Mouse (Mus musculus) CH12.LX (cell line): Measurements from ENCODE around the gene Agrp.

ENCODE experiments used
- CTCF ChIP-seq, 2 experiments: IDR thresholded peaks in 1 of 2; conservative IDR thresholded peaks in 1 of 2; 2 replicates each; pipeline ENCODE4 v1.5.1; 2011 to 2012; ENCODE audit warnings: low read depth in 2 of 2, low read length in 2 of 2, improper control_type of control experiment in 1 of 2, inconsistent platforms in 1 of 2, mild to moderate bottlenecking in 1 of 2, moderate library complexity in 1 of 2
- HCFC1 ChIP-seq: IDR thresholded peaks from 2 replicates; pipeline ENCODE4 v1.6.1; 2012; ENCODE audit warnings: low read depth, mild to moderate bottlenecking, inconsistent platforms, low read length, improper control_type of control experiment
- MAX ChIP-seq: IDR thresholded peaks from 2 replicates; pipeline ENCODE4 v1.6.1; 2011; ENCODE audit warnings: low read length, improper control_type of control experiment
- MEF2A ChIP-seq: IDR thresholded peaks from 2 replicates; pipeline ENCODE4 v1.6.1; 2014; ENCODE audit warnings: low read depth, mild to moderate bottlenecking, inconsistent platforms, low read length, improper control_type of control experiment, borderline replicate concordance
- MXI1 ChIP-seq: IDR thresholded peaks from 2 replicates; pipeline ENCODE4 v1.6.1; 2011; ENCODE audit warnings: mild to moderate bottlenecking, low read depth, low read length, improper control_type of control experiment
- POLR2A ChIP-seq: IDR thresholded peaks from 2 replicates; pipeline ENCODE4 v1.6.1; 2011; ENCODE audit warnings: low read depth, mild to moderate bottlenecking, improper control_type of control experiment, low read length
- TBP ChIP-seq: conservative IDR thresholded peaks from 2 replicates; pipeline ENCODE4 v1.6.1; 2011; ENCODE audit warnings: low read depth, low read length, improper control_type of control experiment
- USF1 ChIP-seq: IDR thresholded peaks from 2 replicates; pipeline ENCODE4 v1.6.1; 2014; ENCODE audit warnings: low read depth, mild to moderate bottlenecking, inconsistent platforms, low read length, improper control_type of control experiment
- ZC3H11A ChIP-seq: IDR thresholded peaks from 2 replicates; pipeline ENCODE4 v1.6.1; 2012; ENCODE audit warnings: low read depth, mild to moderate bottlenecking, inconsistent platforms, low read length, improper control_type of control experiment
- ZMIZ1 ChIP-seq: IDR thresholded peaks from 2 replicates; pipeline ENCODE4 v1.6.1; 2012; ENCODE audit warnings: low read depth, mild to moderate bottlenecking, inconsistent platforms, low read length, improper control_type of control experiment
- ZNF384 ChIP-seq: IDR thresholded peaks from 2 replicates; pipeline ENCODE4 v1.6.1; 2012; ENCODE audit warnings: low read depth, low read length, improper control_type of control experiment, inconsistent platforms

DNA sequence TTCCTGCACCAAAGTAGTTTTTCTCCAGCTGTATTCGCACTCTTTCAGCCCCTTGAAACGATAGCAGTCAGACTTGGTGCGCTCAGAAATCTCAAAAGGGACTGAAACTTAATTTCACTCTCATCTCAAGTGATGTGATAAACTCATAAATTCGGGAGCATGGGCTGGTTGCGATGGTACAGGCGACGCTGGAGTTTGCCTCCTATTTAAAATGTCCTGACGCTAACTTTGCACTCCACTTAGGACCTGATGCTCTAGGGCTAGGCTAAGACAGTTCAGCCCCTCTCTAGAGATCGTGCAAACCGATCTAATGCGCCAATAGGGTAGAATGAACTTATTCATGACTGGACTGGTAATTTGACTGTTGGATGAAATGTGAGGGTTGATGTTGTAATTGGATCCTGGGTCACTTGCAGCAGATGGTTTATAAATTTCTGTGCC is 428 bp upstream of the Agrp start:
- no peak for TF ChIP-seq CTCF (conservative IDR thresholded peaks at IDR 0.05 in 1 of 2, IDR thresholded peaks at IDR 0.05 in 1 of 2; ENCODE audit: low read depth in 2 of 2, low read length in 2 of 2)
- TF ChIP-seq POLR2A, result no peak
- no peak for TF ChIP-seq MXI1
- TF ChIP-seq HCFC1, result no peak
- no peak for TF ChIP-seq USF1
- no peak for TF ChIP-seq ZC3H11A
- TF ChIP-seq TBP, result 0 out of 2 replicates have a peak, but pooled peaks have one; percentile 43
- no peak for TF ChIP-seq MEF2A
- no peak for TF ChIP-seq ZMIZ1
- no peak for TF ChIP-seq MAX
- TF ChIP-seq ZNF384, result no peak
